Mouse (Mus musculus) gastrocnemius, adult 2 months (tissue): ENCODE results near the gene Atp8b4. TPM values are rescaled to one million over a fixed set of nuclear protein-coding genes. Genes with fewer than 3 reads are reported as not detected.
A peak's percentile ranks its signal among the peaks of the same experiment; 100 is the strongest.

ENCODE experiments used
- DNase-seq: peaks from one replicate; pipeline ENCODE4 v3.0.0; 2022
- H3K27ac ChIP-seq: fragments of 200-600 bp; 2 replicates; pipeline ENCODE4 v1.8.1; 2022; ENCODE audit warnings: mild to moderate bottlenecking
- H3K4me3 ChIP-seq: fragments of 200-600 bp; 2 replicates; pipeline ENCODE4 v1.8.1; 2022; ENCODE audit warnings: mild to moderate bottlenecking, moderate library complexity
- CTCF ChIP-seq: fragments of 200-600 bp; IDR thresholded peaks from 2 replicates; pipeline ENCODE4 v1.8.1; 2022; ENCODE audit warnings: antibody characterized with exemption, mild to moderate bottlenecking, moderate library complexity
- intact Hi-C: fragments of 180-260 bp; cut with DNase I; formaldehyde crosslinking; loops from one replicate; pipeline ENCODE4 v1.15.1; 2025
- total RNA-seq, 2 experiments: library from RNA; stranded (reverse); gene quantifications; 2 replicates each; pipeline ENCODE4 v1.2.3; 2021

The Atp8b4 gene
- total RNA-seq, 2 experiments from 2014 or later, result 0.11 to 0.13 TPM

GRCm38 (mm10) chr2:126450210-126450936 lies 50.1 kb downstream of the Atp8b4 start:
- intact Hi-C loops, result no loop called here
- TF ChIP-seq CTCF, result no peak
- Histone ChIP-seq H3K27ac (0 out of 2 replicates have a peak overlapping the region, but pooled peaks have one; percentile 12), H3K4me3 (peak overlapping the region; percentile 15; the same call in 1 of the 2 replicates)
- DNase-seq, result peak; percentile 36

- no peak for TF ChIP-seq CTCF
These were observed 55.4 kb downstream of the Atp8b4 start for GRCm38 (mm10) chr2:126445039-126445438.

GRCm38 (mm10) chr2:126441586-126441985 lies 58.9 kb downstream of the Atp8b4 start:
- TF ChIP-seq CTCF, result no peak
- intact Hi-C loops, result no loop called here
- no peak for DNase-seq

More at GRCm38 (mm10) chr2:126445039-126445438, 55.4 kb downstream of the Atp8b4 start:
- intact Hi-C loops, result no loop called here
- no peak for DNase-seq
- H3K27ac ChIP-seq, result no peak overlapping the region
- no peak overlapping the region for H3K4me3 ChIP-seq

GRCm38 (mm10) chr2:126434712-126435111 lies 65.8 kb downstream of the Atp8b4 start:
- Histone ChIP-seq H3K4me3 (no peak overlapping the region), H3K27ac (no peak overlapping the region)
- intact Hi-C loops, result no loop called here
- TF ChIP-seq CTCF, result no peak
- no peak for DNase-seq

More at GRCm38 (mm10) chr2:126441586-126441985, 58.9 kb downstream of the Atp8b4 start:
- Histone ChIP-seq H3K4me3 (no peak overlapping the region), H3K27ac (no peak overlapping the region)

- DNase-seq, result no peak
- Histone ChIP-seq H3K27ac (no peak overlapping the region), H3K4me3 (no peak overlapping the region)
- no peak for TF ChIP-seq CTCF
- intact Hi-C loops, result no loop called here
These were observed 66.2 kb downstream of the Atp8b4 start for GRCm38 (mm10) chr2:126434305-126434704.

GRCm38 (mm10) chr2:126432481-126433066 lies 67.9 kb downstream of the Atp8b4 start:
- DNase-seq, result no peak
- no peak for TF ChIP-seq CTCF
- intact Hi-C loops, result no loop called here
- Histone ChIP-seq H3K4me3 (no peak overlapping the region), H3K27ac (no peak overlapping the region)

GRCm38 (mm10) chr2:126429282-126429681 lies 71.2 kb downstream of the Atp8b4 start:
- Histone ChIP-seq H3K4me3 (no peak overlapping the region), H3K27ac (no peak overlapping the region)
- DNase-seq, result peak; percentile 48
- TF ChIP-seq CTCF, result peak; percentile 69
- intact Hi-C loops, result no loop called here

- no peak overlapping the region for H3K4me3 ChIP-seq
- no peak overlapping the region for H3K27ac ChIP-seq
- intact Hi-C loops, result no loop called here
- no peak for TF ChIP-seq CTCF
- DNase-seq, result no peak
These were observed 75.3 kb downstream of the Atp8b4 start for GRCm38 (mm10) chr2:126425223-126425622.

- DNase-seq, result no peak
- TF ChIP-seq CTCF, result no peak
- intact Hi-C loops, result no loop called here
- no peak overlapping the region for H3K27ac ChIP-seq
- no peak overlapping the region for H3K4me3 ChIP-seq
These were observed 75.8 kb downstream of the Atp8b4 start for GRCm38 (mm10) chr2:126424714-126425113.

- Histone ChIP-seq H3K4me3 (no peak overlapping the region), H3K27ac (no peak overlapping the region)
- DNase-seq, result no peak
- TF ChIP-seq CTCF, result no peak
- intact Hi-C loops, result no loop called here
These were observed 79.6 kb downstream of the Atp8b4 start for GRCm38 (mm10) chr2:126420901-126421300.

GRCm38 (mm10) chr2:126418916-126419315 lies 81.6 kb downstream of the Atp8b4 start:
- no peak overlapping the region for H3K27ac ChIP-seq
- intact Hi-C loops, result no loop called here
- no peak for DNase-seq
- no peak overlapping the region for H3K4me3 ChIP-seq
- no peak for TF ChIP-seq CTCF

GRCm38 (mm10) chr2:126416772-126417171 lies 83.7 kb downstream of the Atp8b4 start:
- DNase-seq, result no peak
- H3K4me3 ChIP-seq, result no peak overlapping the region
- no peak overlapping the region for H3K27ac ChIP-seq
- no peak for TF ChIP-seq CTCF
- intact Hi-C loops, result no loop called here

- no peak for TF ChIP-seq CTCF
- H3K4me3 ChIP-seq, result no peak overlapping the region
- intact Hi-C loops, result no loop called here
- no peak overlapping the region for H3K27ac ChIP-seq
- DNase-seq, result no peak
These were observed 84.5 kb downstream of the Atp8b4 start for GRCm38 (mm10) chr2:126415981-126416380.
